Mouse (Mus musculus) kidney, adult 11 months (tissue): ENCODE measurements around the gene Mlf2.
"Not testable (repeated sequence)": the region's sequence is repeated elsewhere in the genome, so short reads cannot be mapped to it uniquely, and the experiment has no call there.

Source experiments
- DNase-seq: peaks from one replicate; pipeline ENCODE4 v3.0.0; 2022

The Mlf2 gene

GRCm38 (mm10) chr6:124930754-124931524, at the start of gene Mlf2:
Gene Mlf2, plus strand, starts transcription at chr6:124931386.
- DNase-seq: peak; percentile 99

DNA sequence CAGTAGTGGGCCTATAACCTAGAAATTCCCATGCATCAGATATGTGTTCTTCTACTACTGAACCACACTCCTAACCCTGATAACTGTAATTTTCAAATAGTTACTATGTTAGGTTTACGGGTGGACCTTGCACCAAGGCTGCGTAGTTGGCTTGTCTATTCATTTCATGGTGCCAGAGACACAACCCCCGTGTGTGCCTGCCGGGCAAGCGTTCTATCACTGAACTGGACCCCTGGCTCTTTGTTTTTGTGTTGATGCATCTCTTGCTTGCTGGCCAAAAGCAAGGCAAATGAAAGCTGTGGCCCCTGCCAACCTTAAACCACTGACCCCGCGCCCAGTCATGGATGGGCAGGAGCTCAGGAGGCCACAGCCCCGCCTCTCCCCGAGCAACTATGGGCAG, 49.4 kb upstream of the Mlf2 start:
- no peak for DNase-seq

DNA sequence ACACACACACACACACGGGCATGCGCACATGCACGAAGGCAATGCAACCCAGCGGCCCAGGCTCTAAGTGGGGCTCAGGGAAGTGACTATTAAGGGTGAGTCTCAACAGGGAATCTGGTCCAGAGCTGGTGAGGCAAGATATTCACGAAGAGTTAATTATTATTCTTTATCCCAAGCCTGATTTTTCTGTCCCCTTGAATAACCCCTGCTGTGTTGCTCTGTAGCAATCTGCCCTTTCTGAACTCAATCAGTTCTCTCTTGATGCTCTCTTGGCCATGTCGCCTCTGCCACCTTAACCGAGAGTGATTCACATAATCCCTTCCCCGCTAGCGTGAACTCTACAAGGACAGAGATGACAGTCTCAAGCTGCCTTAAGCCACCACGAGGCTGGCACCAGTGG, 47.8 kb upstream of the Mlf2 start:
- DNase-seq: no peak

DNA sequence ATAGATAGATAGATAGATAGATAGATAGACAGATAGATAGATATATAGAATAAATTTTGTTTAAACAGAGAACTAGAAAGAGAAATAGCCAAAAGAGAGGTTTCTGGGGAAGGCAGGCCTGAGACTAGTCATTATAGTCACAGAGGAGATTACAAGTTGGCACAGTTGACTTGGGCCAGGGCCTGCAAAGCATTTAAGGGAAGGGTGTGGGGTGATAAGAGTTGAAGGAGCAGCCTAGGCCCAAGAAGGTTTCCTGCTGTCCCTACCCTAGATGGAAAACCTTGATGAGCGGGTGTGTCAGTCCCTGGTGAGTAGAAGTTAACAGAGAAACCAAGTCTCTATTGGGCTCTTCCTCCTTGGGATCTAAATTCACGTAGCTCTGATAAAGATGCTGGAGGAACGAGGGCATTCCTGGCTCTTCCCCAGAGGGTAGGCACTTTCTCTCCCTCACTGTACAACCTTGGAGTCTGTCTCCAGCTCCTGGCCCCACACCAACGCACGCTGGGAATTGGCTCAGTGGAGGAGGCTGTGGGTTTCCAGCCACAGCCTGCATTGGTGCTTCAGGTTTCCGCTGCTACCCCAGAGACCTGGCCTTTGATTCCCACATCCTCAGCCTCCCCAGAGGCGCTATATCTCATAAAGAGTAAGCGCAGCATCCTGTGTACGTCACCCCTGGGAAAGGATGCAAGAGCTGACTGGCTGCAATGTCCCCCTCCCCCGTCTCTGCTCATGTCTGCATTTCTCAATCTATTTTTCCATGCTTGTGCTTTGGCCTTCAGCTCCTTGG, 46.3 kb upstream of the Mlf2 start:
- DNase-seq: no peak

GRCm38 (mm10) chr6:124885956-124886381, 45.2 kb upstream of the Mlf2 start:
- DNase-seq: no peak

DNA sequence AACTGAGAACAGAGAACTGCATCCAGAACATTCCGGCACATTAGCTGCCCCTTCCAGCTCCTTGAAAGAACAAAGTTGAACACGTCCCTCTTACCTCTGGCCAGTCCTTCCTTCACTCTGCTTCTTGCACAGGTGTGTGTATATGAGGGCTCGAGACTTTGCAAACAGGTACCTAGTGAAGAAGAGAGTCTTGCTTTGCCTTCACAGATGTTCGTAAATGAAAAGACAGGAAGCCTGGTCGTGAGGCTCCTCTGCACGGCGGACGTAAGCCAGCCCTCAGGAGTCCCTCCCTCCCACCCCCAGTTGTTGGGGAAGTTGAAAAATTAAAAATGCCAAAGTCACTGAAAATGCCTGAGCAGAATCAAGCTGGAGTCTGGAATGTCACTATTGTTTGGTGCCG, 43.2 kb upstream of the Mlf2 start, which contains the start of gene Cd4:
TSS of gene Cd4 (minus strand) at position 236 of the 400 bp plus-strand sequence.
- DNase-seq: no peak

DNA sequence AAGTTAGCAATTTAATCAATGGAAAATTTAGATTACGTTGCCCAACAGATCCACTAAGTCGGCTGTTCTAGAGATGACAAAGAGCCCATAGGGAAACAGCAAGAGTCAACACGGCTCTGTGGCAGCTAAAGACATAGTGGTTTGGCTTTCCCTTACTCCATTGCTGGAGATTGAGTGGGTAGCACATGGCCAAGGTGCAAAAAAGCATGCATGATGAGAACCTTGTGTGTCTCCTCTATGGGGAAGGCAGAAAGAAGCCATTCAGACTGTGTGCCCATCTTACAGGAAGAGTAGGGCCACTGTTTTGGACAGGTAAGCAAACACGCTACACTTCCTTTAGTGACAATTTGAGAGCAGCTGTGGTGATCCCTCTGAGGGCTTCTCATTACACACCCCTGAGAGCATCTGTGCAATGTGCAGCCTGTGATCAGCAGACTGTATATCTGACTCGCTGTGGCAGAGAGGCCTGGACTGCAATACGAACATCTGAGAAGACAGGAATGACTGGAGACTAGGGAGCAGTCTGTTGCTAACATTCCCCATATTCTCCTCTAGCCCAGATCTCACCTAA, 42.5 kb upstream of the Mlf2 start:
- DNase-seq: no peak

- DNase-seq: no peak
Observed at GRCm38 (mm10) chr6:124890997-124891396, 40.2 kb upstream of the Mlf2 start.

DNA sequence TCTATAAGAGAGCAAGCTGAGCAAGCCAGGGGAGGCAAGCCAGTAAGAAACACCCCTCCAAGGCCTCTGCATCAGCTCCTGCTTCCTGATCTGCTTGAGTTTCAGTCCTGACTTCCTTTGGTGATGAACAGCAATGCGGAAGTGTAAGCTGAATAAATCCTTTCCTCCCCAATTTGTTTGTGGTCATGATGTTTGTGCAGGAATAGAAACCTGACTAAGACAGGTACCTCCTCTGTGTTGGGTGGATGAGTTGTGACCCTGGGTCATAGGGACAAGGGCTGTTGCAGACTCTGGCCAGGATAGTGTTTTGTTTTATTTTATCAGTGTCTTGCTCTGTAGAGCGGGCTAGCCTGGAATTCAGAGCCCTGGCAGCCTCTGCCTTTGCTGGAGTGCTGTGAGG, 37.1 kb upstream of the Mlf2 start:
- DNase-seq: not testable (repeated sequence)

DNA sequence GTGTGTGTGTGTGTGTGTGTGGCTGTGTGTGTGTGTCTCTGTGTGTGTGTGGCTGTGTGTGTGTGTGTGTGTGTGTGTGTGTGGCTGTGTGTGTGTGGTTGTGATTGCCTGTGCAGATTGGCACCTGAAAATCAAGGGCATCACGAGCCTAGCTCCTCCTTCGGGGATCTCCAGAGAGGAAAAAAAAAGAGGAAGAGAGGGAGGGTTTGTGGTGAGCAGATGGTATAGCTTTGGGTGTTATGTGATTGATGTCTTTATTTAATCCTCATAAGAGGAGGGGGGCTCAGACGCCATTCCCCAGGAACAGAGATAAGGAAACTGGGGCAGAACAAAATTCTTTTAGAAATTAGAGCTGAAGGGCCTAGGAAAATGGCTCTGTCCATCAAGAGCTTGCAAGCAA, 32.8 kb upstream of the Mlf2 start:
- DNase-seq: no peak

DNA sequence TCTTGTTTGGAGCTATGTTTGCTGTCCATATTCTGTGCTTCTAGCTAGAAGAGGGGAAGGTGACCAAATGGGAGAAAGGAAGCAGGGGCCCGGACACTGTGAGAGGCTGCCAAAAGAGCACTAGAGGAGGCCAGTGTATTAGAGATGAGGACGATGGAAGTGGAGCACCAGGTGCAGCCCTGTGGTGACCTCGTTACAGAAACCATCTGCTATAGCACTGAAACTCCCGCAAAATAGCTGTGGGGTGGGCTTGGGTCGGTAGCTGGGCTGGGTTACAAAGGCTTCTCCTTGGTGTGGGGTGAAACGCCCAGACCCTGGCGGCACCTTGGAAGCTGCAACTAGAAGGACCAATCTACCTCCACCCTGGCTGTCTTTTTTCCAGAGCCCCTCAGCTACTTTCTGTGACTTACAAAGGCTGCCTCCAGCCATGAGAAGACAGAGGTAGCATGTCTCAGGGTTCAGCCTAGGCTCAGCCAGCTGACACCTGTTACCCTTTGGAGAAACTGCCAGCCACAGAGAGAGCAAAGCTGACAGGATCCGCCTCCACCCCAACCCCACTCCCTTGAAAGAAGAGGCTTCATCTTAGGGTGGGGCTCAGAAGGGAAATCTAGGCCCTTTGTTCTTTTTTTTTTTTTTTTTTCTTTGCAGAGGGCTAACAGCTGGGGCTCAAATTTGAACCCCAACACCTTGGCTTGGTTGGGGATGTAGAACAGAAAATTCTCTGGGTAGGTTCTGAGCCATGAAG, 31.0 kb upstream of the Mlf2 start:
- DNase-seq: no peak

DNA sequence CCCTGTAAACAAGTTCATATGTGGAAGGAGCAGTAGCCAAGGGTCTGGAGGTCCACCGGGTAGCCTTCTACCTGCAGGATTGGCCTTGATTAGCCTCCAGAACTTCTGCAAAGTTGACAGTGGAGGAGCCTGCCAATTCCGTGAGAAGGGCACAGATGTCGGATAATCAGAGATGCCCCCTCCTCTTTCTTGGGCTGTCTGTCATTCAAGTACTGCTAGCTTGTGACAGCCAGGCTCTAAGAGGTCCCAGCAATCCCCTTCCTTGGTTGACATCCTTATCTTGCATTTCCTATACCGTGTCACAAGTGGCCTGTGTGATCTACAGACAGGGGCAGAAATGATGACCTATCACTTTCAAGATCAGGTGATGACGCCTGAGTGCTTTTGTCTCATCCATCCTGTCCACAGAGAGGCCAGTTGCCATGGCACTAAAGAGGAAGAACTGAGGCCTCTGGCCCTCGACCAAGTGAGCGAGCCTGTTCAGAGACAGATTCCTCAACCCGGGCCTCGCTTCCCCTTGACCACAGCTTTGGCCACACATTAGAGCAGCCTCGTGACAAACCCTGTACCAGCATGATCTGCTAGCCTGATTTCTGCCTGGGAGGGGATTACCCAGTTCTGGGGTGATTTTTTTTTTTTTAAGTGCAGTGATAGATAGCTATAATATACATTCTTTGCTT, 30.2 kb upstream of the Mlf2 start:
- DNase-seq: no peak

GRCm38 (mm10) chr6:124901851-124902250, 29.3 kb upstream of the Mlf2 start:
- no peak for DNase-seq

DNA sequence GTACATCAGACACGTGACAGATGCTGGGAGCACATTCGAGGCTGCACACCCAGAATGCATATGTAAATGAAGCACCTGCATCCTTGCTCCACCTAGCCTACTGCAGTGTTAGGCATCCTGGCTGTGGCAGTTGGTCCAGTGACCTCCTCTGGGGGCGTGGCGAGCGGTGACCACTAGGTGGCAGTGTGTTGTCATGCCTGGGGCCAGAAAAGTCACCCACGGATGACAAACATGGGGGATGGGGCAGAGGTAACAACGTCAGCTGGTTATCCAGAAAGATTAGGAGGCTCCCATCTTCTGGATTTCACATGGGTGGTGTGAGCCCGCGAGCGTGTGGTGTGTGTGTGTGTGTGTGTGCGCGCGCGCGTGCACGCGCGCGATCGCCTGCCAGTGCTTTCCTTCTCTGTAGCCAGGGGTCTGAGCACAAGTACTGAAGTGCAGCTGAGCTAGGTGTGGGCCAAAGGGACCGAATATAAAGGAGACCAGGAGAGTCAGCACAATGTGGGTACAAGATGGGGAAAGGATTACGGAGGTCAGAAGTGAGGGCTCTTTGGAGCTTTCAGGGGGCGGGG, 27.5 kb upstream of the Mlf2 start:
- DNase-seq: peak; percentile 95

DNA sequence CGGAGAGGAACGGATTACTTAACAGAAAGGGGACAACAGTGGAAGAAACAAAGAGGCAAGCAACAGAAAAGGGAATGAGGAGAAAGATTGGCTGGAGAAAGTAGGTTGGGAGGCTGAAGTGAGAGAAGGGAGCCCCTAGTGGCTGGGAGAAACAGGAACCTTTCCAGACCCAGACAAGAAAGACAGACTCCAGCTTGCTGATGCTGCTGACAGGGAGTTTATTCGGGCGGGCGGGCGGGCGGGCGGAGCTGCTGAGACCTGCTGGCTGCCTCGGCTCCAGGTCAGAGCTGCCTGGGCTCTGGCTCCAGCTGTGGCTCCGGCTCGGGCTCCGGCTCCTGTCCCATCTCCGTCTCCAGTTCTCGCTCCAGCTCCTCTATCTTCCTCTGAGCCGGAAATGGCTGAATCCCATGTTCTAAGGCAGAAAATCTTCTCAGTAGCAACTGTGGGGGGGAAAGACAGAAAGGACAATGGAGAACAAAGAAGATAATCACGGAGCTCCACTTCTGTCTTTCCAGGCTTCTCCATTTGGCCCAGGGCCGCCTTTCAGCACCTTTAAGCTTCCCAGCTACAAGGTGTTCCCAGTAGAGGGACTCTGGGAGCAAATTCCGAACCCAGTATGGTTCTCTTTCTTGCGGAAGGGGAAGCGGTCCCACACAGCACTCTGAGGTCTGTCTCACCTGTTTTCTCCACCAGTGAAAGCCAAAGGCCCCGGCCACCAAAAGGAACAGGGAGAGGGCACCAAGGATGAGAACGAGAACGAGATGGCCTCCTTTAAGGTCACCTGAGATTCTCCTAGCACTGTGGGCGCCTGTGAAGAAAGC, 26.8 kb upstream of the Mlf2 start:
- DNase-seq: peak; percentile 83

- no peak for DNase-seq
Observed at GRCm38 (mm10) chr6:124904991-124905860, 26.0 kb upstream of the Mlf2 start.

GRCm38 (mm10) chr6:124907767-124908166, 23.4 kb upstream of the Mlf2 start:
- no peak for DNase-seq

- no peak for DNase-seq
Observed at GRCm38 (mm10) chr6:124910032-124910431, 21.2 kb upstream of the Mlf2 start.

- no peak for DNase-seq
Observed at GRCm38 (mm10) chr6:124911533-124912218, 19.5 kb upstream of the Mlf2 start, which contains the start of gene Lag3. Gene Lag3, minus strand, starts transcription at chr6:124911705.
